Mouse (Mus musculus): ENCODE data around the gene Arhgef25.
"Not testable (repeated sequence)": the region's sequence is repeated elsewhere in the genome, so short reads cannot be mapped to it uniquely, and the experiment has no call there.

DNA sequence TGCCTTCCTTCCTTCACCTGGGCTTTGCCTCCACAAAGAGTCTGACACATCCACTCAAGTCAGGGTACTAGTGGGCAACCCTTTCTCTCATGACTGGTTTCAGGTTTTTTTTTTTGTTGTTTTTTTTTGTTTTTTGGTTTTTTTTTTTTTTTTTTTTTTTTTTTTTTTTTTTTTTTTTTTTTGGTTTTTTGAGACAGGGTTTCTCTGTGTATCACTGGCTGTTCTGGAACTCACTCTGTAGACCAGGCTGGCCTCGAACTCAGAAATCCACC is 2.1 kb upstream of the Arhgef25 start:
- not testable (repeated sequence) for TF ChIP-seq CTCF, EP300 (IDR thresholded peaks at IDR 0.05; ENCODE audit: low read depth)

Measured in liver, embryonic 14.5 days (tissue).